Mouse (Mus musculus) large intestine, adult 2 months (tissue): Measurements from ENCODE around the gene Plekhm1. TPM values are rescaled to one million over a fixed set of nuclear protein-coding genes. Genes with fewer than 3 reads are reported as not detected.

Experiments
- DNase-seq: peaks from one replicate; pipeline ENCODE4 v3.0.0-alpha.2; 2012; ENCODE audit warnings: low read depth, low spot score
- WGBS: fragments of 180-500 bp; shearing (Covaris S2); methylation state at CpG from one replicate; pipeline ENCODE4 v1.1.7; 2018; 5-methylcytosine and 5-hydroxymethylcytosine counted together
- polyA plus RNA-seq: library from polyadenylated mRNA; depleted of rRNA; stranded (reverse); fragments of >200 nt; gene quantifications from 2 replicates; pipeline ENCODE4 v1.2.3, GENCODE M21; 2012

Plekhm1 gene
- polyA plus RNA-seq, 1 experiment, result 18.2 TPM

DNA sequence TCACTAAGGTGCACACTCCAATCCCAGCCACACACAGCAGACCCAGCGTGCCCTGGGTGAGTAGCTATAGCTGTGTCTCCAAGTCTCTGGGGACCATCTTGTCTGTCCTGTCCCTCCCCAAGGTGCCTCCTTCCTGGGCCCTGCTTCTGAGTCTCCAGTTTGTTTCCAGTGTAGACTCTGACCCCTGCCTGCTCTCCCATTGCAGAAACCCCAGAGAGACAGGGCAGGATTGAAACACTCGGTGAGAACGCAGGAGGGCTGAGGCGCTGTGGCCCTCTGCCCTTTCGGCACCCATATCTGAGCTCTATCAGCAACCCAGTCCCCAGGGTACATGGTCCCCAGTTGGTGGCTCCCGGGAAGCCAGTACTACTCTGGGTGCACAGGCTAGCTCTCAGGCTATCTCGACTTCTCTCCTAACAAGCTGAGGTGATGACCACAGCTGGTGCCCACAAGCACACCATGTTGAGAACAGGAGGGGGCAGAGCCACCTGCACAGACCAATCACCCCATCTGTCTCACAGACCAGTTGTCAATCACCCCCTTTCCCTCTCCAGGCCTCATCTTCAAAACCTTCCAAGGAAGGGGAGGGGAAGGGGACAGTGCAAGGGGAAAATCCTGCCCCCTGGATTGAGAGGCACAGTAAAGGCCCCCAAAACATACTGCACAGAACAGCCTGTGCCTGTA lies 66.9 kb downstream of the Plekhm1 start:
- DNase-seq, result no peak
- WGBS, result 48% methylated on average over 7 of the region's 7 CpGs

GRCm38 (mm10) chr11:103344494-103345332 lies 67.8 kb downstream of the Plekhm1 start:
- WGBS, result 68% methylated on average over 19 of the region's 19 CpGs
- DNase-seq, result no peak

DNA sequence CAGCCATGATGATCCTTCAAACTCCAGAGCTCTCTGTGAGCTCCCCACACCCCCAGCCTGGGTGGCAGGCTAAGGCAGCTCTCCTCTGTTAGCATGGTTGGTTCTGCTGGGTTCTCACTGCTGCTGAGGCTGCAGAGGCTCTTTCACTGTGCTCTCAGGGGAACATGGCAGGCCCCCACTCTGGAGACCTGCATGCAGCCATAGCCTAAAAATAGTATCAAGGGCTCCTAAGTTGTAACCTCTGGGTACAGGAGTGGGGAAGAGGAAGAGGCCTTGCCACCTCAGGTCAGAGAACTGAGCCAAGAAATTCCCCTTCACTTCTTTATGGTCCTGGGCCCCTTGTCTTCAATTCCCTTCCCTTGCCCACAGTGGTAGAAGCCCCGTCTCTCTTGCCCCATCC lies 68.6 kb downstream of the Plekhm1 start:
- no peak for DNase-seq
- WGBS, result 76% methylated on average over 1 of the region's 1 CpGs

GRCm38 (mm10) chr11:103343063-103343462 lies 69.4 kb downstream of the Plekhm1 start:
- DNase-seq, result no peak

DNA sequence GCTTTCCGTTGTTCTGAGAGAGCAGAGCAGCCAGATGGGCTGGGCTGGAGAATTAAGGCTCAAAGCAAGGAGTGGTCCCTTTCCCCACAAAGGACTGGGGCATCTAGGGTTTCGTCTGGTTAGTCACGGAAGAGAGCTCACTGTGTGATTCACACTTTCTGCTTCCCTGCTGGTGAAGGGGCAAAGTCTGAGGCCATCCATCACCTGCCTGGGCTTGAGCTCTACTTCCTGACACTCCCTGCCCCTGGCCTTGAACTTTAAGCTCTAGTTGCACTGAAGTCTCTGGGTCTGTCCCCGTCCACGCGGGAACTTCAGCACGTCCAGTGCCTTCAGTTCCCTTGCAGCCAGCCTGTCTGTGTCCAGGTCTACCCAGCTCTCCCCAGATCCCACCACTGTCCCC lies 71.8 kb downstream of the Plekhm1 start:
- no peak for DNase-seq
- WGBS, result 11% methylated on average over 7 of the region's 7 CpGs

More at GRCm38 (mm10) chr11:103343063-103343462, 69.4 kb downstream of the Plekhm1 start:
- 87% methylated on average over 6 of the region's 6 CpGs for WGBS

- DNase-seq, result no peak
- 19% methylated on average over 19 of the region's 19 CpGs for WGBS
These were observed 72.4 kb downstream of the Plekhm1 start for GRCm38 (mm10) chr11:103340130-103340529.

GRCm38 (mm10) chr11:103339414-103340119 lies 72.9 kb downstream of the Plekhm1 start:
- WGBS, result 22% methylated on average over 19 of the region's 19 CpGs
- DNase-seq, result no peak

- DNase-seq, result no peak
- 90% methylated on average over 6 of the region's 6 CpGs for WGBS
These were observed 73.8 kb downstream of the Plekhm1 start for GRCm38 (mm10) chr11:103338671-103339070.

- DNase-seq, result no peak
- 81% methylated on average over 7 of the region's 7 CpGs for WGBS
These were observed 74.4 kb downstream of the Plekhm1 start for GRCm38 (mm10) chr11:103338119-103338518.

DNA sequence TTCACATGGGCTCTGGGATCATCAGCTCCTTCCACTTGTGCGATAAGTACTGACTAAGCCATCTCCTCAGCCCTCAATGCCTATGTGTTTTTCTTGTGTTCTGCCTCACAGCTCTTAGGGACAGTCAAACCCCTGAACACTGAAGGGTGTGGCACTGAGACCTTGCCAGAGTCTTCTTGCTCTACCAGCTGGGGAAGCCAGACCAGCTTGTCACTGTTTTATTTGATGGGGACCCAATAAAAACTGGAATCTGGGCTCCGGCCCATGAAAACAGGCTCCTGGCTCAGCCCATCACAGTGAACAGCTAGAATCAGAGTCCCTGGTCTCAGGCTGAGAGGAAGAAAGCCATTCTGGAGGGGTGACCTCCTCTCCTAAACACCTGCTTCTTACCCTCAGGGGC lies 75.3 kb downstream of the Plekhm1 start:
- 33% methylated on average over 2 of the region's 2 CpGs for WGBS
- no peak for DNase-seq

- no peak for DNase-seq
- WGBS, result 28% methylated on average over 5 of the region's 5 CpGs
These were observed 76.9 kb downstream of the Plekhm1 start for GRCm38 (mm10) chr11:103335561-103335960.

DNA sequence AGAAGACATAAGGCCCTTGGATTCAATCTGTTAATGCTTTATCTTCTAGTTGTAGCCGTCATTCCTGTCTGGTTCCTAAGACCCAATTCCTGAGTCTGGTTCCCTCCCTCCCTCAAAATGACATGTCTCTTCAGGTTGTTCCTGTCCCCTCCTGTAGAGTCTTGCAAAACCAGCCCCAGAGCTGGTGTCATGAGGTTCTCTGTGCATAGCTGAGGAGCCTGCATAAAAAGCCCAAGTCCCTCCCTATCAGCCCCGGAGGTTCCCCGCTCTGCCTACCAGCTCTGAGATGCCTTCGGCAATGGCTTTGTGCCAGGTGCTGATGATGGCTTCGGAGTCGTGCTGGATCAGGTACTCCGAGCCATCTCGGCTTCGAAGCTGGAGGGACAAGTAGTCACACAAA lies 77.6 kb downstream of the Plekhm1 start:
- DNase-seq, result no peak
- WGBS, result 30% methylated on average over 9 of the region's 9 CpGs

DNA sequence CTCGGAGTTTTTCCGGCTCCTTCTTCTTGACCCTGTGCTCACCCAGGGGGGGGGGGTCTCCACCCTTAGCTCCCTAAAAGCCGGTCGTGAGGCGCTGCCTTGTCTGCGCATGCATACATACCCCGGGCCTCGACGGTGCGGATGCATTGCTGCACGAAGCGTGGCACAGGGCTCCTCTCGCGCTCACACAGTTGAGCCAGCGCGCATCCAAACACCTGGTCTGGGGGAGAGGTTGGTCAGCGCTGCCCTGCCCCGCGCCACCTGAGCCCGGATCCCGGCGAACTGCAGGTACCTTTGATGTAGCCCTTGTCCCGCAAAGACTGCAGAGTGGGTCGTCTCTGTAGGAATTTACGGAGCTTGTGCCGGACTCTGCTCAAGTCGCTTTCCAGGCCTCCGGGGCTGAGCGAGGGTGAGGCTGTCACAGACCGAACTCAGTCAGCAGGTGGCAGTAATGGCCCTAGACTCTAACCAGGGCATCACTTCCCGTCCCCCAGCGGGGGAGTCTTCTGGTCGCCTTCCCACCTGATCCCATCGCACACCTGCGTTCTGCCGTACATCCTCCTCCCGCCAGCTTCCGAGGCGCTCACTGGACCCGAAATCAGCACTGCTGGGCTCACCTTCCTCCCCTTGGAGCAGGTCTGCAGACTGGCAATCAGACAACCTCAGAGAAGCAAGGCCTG lies 78.6 kb downstream of the Plekhm1 start:
- WGBS, result 73% methylated on average over 40 of the region's 40 CpGs
- no peak for DNase-seq

DNA sequence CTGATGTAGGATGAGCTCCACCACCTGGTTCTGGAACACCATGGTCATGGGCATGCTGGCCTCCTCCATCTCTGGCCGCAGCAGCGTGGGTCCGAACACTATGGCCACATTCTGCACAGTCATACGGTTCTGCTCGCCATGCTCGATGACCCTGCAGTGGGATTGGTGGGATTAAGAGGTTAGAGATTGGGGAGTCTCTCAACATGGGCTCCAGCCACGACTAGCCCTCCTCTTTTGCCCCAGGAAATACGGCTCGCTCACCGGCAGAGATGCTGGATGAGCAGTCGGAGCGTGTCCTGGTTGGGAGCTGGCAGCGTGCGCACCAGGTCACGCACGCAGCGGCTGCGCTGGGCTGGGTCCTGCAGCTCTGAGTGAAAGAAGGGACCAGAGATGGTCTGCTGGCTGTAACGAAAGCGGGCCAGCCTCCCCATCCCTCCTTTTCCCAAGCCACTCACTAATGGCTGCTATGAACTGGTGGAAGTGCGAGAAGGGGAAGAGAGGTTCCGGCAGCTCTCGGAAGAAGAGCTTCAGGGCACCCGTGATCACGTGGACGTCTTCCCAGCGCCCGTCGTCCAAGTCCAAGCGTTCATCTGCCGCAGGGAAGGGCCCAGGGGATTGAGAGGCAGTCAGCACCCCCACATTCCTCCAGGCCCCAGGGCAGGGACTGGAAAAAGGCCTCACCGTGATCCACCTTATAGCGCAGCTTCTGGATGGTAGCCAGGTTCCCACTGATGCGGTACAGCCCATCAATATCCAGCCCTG lies 79.4 kb downstream of the Plekhm1 start:
- WGBS, result 82% methylated on average over 34 of the region's 34 CpGs
- DNase-seq, result no peak

GRCm38 (mm10) chr11:103332186-103332889 lies 80.1 kb downstream of the Plekhm1 start:
- WGBS, result 42% methylated on average over 18 of the region's 18 CpGs
- DNase-seq, result no peak

DNA sequence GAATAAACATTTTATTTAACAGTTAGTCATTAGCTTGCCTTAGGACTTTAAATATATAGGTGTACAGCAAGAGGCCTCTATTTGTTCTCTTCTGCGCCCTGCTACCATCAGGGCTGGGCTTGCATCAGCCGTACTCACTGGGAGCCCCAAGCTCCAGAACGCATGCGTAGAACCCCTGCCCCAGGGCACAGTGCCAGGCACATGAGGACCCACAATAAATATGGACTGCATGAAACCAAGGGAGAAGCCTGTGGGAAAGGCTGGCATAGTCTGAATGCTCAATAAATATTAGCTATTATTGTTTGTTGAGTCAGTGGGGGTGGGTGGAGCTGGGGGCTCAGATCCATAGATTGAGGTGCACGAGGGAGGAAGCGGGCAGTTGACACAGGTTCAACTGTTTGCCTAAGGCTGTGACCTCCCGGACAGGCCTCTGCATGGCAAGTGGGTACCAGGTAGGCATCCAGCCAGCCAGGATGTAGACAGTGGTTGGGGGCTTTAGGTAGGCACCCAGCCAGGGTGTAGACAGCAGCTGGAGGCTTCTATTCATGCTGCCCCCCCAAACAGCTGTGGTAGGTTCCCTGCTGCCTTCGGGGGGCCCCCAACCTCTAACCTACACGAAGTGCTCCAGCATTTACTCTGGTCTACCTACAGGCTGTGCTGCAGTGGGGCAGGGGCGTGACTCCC lies 80.8 kb downstream of the Plekhm1 start:
- DNase-seq, result no peak

DNA sequence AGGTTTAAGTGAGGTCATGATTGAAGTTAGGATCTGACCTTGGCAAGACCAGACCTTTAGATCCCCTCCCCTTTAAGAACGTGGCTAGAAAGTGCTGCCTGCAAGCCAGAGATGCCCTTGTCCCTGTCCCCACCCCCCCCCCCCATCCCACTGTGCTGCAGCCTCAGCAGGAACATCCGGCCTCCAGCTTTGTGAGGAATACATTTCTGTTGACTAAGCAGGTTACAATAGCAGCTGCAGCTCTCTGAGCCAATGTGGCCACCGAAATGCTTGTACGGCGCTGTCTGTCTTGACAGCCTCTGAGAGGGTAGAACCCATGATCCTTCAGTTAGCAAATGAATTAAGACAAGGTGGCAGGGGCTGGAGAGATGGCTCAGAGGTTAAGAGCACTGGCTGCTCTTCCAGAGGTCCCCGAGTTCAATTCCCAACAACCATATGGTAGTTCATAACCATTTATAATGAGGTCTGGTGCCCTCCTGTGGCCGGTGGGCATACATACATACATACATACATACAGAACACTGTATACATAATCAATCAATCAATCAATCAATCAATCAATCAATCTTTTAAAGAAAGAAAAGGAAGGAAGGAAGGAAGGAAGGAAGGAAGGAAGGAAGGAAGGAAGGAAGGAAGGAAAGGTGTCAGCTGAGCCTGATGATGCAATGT lies 81.7 kb downstream of the Plekhm1 start:
- 68% methylated on average over 7 of the region's 7 CpGs for WGBS
- no peak for DNase-seq

More for the DNA sequence above, 80.8 kb downstream of the Plekhm1 start:
- WGBS, result 92% methylated on average over 10 of the region's 10 CpGs
